Mouse (Mus musculus): ENCODE measurements around the gene Perm1. TPM values are rescaled to one million over a fixed set of nuclear protein-coding genes. Genes with fewer than 3 reads are reported as not detected.

The Perm1 gene
- total RNA-seq (2018; cell fraction: chromatin; rRNA removed): 1 to 10 TPM in 4 of 26 experiments, under 1 TPM in 19, not detected in 3; 0.20 to 1.7 (median 0.54) TPM
- under 1 TPM in 23 of 26 experiments, not detected in 3; 0.03 to 0.19 (median 0.07) TPM for total RNA-seq (2018; cell fraction: cytosol; rRNA removed)
- total RNA-seq (2018; cell fraction: nucleus; rRNA removed): 1 to 10 TPM in 6 of 26 experiments, under 1 TPM in 18, not detected in 2; 0.21 to 2.0 (median 0.54) TPM
- polyA plus RNA-seq (2018): 0.06 to 0.12 TPM in 2 of 3 replicates, not detected in the other

- Histone ChIP-seq H3K27ac (no peak within 1 kb of the TSS), H3K79me2 (ENCODE audit: inconsistent target) (no peaks in the 10 kb centered on the region), H3K36me3 (ENCODE audit: inconsistent target) (no peaks in the 10 kb centered on the region), H3K4me3 (ENCODE audit: inconsistent target) (no peak within 1 kb of the TSS)
- 72% methylated on average over 4 of the region's 4 CpGs for WGBS (ENCODE audit: missing documents)
These were observed at the start of gene Perm1 for GRCm38 (mm10) chr4:156215649-156216048. Gene Perm1 (plus strand): TSS chr4:156215868.

GRCm38 (mm10) chr4:156166477-156166876 is 49.2 kb upstream of the Perm1 start:
- no peaks in the 10 kb centered on the region for H3K79me2 ChIP-seq (ENCODE audit: inconsistent target)
- 64% methylated on average over 9 of the region's 9 CpGs for WGBS (ENCODE audit: missing documents)
- no peak overlapping the region for H3K4me3 ChIP-seq (ENCODE audit: inconsistent target)
- H3K27ac ChIP-seq: no peak overlapping the region
- no peaks in the 10 kb centered on the region for H3K36me3 ChIP-seq (ENCODE audit: inconsistent target)

GRCm38 (mm10) chr4:156168611-156169010 is 47.1 kb upstream of the Perm1 start:
- no peak overlapping the region for H3K27ac ChIP-seq
- H3K36me3 ChIP-seq (ENCODE audit: inconsistent target): no peaks in the 10 kb centered on the region
- H3K4me3 ChIP-seq (ENCODE audit: inconsistent target): no peak overlapping the region
- WGBS (ENCODE audit: missing documents): 99% methylated on average over 8 of the region's 8 CpGs
- no peaks in the 10 kb centered on the region for H3K79me2 ChIP-seq (ENCODE audit: inconsistent target)

- H3K4me3 ChIP-seq (ENCODE audit: inconsistent target): no peak overlapping the region
- 94% methylated on average over 8 of the region's 10 CpGs for WGBS (ENCODE audit: missing documents)
- no peaks in the 10 kb centered on the region for H3K79me2 ChIP-seq (ENCODE audit: inconsistent target)
- H3K27ac ChIP-seq: no peak overlapping the region
- H3K36me3 ChIP-seq (ENCODE audit: inconsistent target): no peaks in the 10 kb centered on the region
These were observed 46.5 kb upstream of the Perm1 start for GRCm38 (mm10) chr4:156169129-156169528.

DNA sequence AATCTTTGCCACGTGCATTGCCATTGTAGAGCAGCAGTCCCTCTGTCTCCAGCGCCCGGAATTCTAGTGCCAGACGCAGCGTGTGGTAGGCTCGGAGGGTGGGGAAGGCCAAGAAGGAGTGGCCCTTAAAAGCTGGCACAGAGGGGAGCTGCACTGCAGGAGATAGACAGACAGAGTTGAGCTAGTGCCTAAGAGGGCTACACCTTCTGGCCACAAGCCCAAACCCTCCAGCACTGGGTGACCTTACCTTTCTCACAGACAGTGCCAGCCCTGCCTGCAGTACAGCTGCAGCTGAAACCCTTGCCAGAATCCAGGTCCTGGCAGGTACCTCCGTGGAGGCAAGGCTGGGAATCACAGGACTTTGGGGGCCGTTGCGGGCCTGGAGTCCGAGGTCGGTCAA is 43.8 kb upstream of the Perm1 start:
- 95% methylated on average over 10 of the region's 11 CpGs for WGBS (ENCODE audit: missing documents)
- no peaks in the 10 kb centered on the region for H3K79me2 ChIP-seq (ENCODE audit: inconsistent target)
- H3K36me3 ChIP-seq (ENCODE audit: inconsistent target): no peaks in the 10 kb centered on the region; the same call in 1 of the 2 replicates
- no peak overlapping the region for H3K27ac ChIP-seq
- H3K4me3 ChIP-seq (ENCODE audit: inconsistent target): no peak overlapping the region

GRCm38 (mm10) chr4:156177630-156178029 is 38.0 kb upstream of the Perm1 start:
- H3K79me2 ChIP-seq (ENCODE audit: inconsistent target): no peaks in the 10 kb centered on the region
- H3K4me3 ChIP-seq (ENCODE audit: inconsistent target): no peak overlapping the region
- H3K27ac ChIP-seq: no peak overlapping the region
- H3K36me3 ChIP-seq (ENCODE audit: inconsistent target): no peaks in the 10 kb centered on the region; the same call in 1 of the 2 replicates
- 95% methylated on average over 9 of the region's 9 CpGs for WGBS (ENCODE audit: missing documents)

DNA sequence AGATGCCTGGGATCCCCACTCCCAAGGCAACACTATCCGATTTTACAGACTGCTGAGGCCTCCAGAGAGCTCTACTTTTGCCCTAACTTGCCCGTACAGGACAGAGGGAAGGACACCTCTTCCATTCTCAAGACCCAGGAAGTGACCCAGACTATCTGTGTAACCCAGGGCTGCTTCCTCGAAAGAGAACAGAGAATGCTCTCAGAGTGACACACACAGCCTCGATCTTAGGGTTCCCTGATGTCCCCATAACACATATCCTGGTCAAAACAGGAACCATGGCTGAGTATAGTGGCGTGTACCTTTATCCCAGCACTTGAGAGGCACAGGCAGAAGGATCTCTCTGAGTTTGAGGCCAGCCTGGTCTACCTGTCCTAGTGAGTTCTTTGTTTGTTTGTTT is 31.9 kb upstream of the Perm1 start:
- Histone ChIP-seq H3K79me2 (ENCODE audit: inconsistent target) (no peaks in the 10 kb centered on the region), H3K27ac (no peak overlapping the region), H3K36me3 (ENCODE audit: inconsistent target) (no peaks in the 10 kb centered on the region), H3K4me3 (ENCODE audit: inconsistent target) (no peak overlapping the region)
- WGBS (ENCODE audit: missing documents): 51% methylated on average over 5 of the region's 5 CpGs

GRCm38 (mm10) chr4:156184291-156184954 is 31.2 kb upstream of the Perm1 start:
- H3K79me2 ChIP-seq (ENCODE audit: inconsistent target): no peaks in the 10 kb centered on the region
- no peaks in the 10 kb centered on the region for H3K36me3 ChIP-seq (ENCODE audit: inconsistent target)
- no peak overlapping the region for H3K4me3 ChIP-seq (ENCODE audit: inconsistent target)
- WGBS (ENCODE audit: missing documents): 90% methylated on average over 7 of the region's 7 CpGs
- no peak overlapping the region for H3K27ac ChIP-seq

DNA sequence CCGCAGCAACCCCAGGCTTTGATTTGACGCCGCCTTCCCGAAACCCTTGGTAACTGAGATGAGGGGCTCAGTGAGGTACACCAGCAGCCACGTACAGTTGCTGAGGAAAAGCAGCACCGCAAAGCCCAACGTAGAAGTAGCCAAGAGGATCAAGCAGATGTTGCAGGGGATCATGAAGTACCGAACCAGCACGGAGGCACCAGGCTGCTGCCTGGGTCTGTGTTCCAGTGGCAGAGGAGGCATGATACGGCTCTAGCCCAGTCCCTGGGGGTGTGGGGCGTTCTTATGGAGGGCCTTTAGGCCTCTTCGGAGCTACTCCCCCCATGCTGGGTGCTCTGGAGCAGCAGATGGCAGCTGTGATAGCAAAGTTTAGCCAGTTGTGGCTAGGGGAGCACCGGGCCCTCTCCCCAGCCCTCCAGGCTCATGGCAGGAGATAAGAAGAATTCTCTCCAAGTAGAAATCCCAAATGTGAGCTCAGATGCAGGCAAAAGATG is 30.2 kb upstream of the Perm1 start:
- Histone ChIP-seq H3K36me3 (ENCODE audit: inconsistent target) (no peaks in the 10 kb centered on the region), H3K27ac (no peak overlapping the region), H3K4me3 (ENCODE audit: inconsistent target) (no peak overlapping the region), H3K79me2 (ENCODE audit: inconsistent target) (no peaks in the 10 kb centered on the region)
- 92% methylated on average over 13 of the region's 13 CpGs for WGBS (ENCODE audit: missing documents)

DNA sequence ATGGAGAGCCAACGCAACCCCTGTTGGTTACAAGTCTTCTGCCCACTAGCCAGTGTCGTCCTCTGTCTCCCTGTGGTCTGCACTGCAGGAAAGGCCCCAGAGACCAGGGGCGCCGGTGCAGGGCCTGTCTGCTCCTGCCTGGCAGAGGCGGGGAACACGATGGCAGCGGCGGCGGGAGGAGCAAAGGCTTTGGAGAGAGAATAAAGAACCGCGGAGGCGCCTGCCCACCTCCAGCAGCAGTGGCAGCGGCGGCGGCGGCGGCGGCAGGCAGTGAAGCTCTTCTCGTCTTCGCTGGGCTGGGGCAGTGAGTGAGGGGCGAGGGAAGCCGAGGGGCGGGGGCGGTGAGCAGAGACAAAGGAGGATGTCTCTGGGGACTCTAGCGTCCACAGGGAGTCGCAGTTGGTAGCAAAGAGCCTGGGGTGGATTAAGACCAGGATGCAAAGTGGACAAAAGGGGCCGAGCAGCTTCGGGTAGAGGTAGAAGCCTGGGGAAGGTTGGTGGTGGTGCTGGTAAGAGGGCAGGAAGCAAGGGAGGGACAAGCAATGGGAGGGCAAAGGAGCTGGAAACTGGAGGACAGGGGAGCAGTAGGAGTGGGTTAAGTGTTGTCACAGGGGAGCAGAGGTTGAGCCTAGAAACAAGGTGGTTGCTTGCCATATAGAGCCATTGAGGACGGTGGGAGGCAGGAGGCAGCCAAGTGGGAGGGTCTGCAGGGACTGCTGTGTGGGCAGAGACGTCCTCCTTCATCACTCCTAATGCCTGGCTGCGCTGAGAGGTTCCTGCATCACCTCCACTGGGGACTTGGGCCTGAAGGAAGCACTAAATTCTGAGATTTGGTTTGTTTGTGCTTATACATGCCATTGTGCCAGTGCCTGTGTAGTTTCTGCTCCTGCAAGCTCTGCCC is 29.5 kb upstream of the Perm1 start:
- Histone ChIP-seq H3K27ac (no peak overlapping the region), H3K36me3 (ENCODE audit: inconsistent target) (no peaks in the 10 kb centered on the region), H3K79me2 (ENCODE audit: inconsistent target) (no peaks in the 10 kb centered on the region), H3K4me3 (ENCODE audit: inconsistent target) (no peak overlapping the region)
- WGBS (ENCODE audit: missing documents): 24% methylated on average over 31 of the region's 31 CpGs

DNA sequence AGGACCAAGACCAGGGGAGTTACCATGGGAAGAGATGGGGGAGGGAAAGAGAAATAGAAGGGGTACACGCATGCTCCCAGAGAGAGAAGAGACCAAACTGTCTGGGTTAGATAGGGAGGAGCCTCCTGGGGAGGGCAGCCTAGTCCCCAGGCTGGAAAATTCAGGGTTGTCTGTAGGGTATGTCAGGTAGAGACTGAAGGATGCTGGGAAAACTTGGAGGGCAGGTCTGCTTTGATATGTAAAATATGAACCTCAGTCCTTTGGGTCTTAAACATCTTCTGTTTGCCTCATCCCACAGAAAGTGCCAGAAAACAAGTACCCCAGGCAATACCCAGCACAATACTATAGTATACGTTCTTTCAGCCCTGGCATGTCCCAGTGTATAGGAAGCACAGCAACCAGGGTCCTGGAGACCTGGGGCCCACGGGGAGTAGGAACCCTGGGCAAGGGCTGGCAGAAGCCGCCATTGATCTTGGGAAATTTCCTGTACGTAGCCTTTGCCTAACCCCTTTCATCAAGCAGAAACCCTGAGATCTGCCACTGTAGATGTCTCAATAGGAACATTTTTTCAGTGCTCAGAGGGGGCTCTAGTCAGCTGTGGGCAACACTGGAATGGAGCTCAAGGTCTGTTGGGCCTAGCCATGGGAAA is 27.4 kb upstream of the Perm1 start:
- no peak overlapping the region for H3K27ac ChIP-seq
- no peaks in the 10 kb centered on the region for H3K36me3 ChIP-seq (ENCODE audit: inconsistent target)
- WGBS (ENCODE audit: missing documents): 68% methylated on average over 5 of the region's 5 CpGs
- no peaks in the 10 kb centered on the region for H3K79me2 ChIP-seq (ENCODE audit: inconsistent target)
- H3K4me3 ChIP-seq (ENCODE audit: inconsistent target): no peak overlapping the region

DNA sequence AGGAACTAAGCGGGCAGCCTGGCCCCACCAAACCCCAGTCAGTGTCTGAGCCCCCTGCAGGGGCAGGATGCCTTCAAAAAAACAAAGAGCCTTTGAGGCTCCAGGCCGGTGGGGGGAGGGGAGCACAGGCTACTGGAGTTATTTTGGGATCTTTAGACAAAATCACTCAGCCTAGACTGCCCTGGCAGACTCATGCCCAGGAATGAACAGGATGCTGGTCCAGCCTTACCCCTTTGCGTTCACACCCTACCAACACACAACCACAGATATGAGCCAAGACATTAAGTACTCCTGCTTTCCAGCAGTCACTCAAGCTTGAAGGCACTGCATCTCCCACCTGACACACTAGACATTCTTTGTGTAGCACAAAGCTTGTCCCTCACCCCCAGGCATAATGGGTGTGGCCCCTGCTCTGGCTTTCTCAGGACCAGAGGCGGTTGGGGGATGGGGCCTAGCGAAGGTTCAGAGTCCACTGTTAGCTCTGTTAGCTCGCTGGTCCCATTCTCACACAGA is 26.8 kb upstream of the Perm1 start:
- Histone ChIP-seq H3K4me3 (ENCODE audit: inconsistent target) (no peak overlapping the region), H3K36me3 (ENCODE audit: inconsistent target) (no peaks in the 10 kb centered on the region), H3K27ac (no peak overlapping the region), H3K79me2 (ENCODE audit: inconsistent target) (no peaks in the 10 kb centered on the region)
- WGBS (ENCODE audit: missing documents): 85% methylated on average over 6 of the region's 6 CpGs

GRCm38 (mm10) chr4:156192421-156193199 is 23.1 kb upstream of the Perm1 start:
- WGBS (ENCODE audit: missing documents): 86% methylated on average over 8 of the region's 8 CpGs
- Histone ChIP-seq H3K36me3 (ENCODE audit: inconsistent target) (no peaks in the 10 kb centered on the region), H3K4me3 (ENCODE audit: inconsistent target) (no peak overlapping the region), H3K79me2 (ENCODE audit: inconsistent target) (no peaks in the 10 kb centered on the region), H3K27ac (no peak overlapping the region)

Data from macrophage (primary cell).